Mouse (Mus musculus) lung, postnatal 36 days (tissue): ENCODE measurements at regions not wholly inside any gene's neighbourhood (a gene's known extent, or its start where the extent isn't known, plus 50 kb on each side); places are given as distances from the start of the nearest gene placed in this dataset.

Experiments used
- DNase-seq: peaks from one replicate; pipeline ENCODE4 v3.0.0; 2022; ENCODE audit warnings: mixed read lengths

GRCm38 (mm10) chr7:136196424-136197160 is 480.4 kb upstream of the Mki67 start:
- DNase-seq, result no peak

- DNase-seq, result no peak
These were observed 492.7 kb upstream of the Mki67 start for GRCm38 (mm10) chr7:136208879-136209278.

GRCm38 (mm10) chr7:136209299-136210171 is 493.4 kb upstream of the Mki67 start:
- no peak for DNase-seq

GRCm38 (mm10) chr7:136212492-136212891 is 496.3 kb upstream of the Mki67 start:
- peak; percentile 2 for DNase-seq

- no peak for DNase-seq
These were observed 497.1 kb upstream of the Mki67 start for GRCm38 (mm10) chr7:136213057-136213961.

GRCm38 (mm10) chr7:136213962-136214308 is 497.8 kb upstream of the Mki67 start:
- no peak for DNase-seq

- DNase-seq, result no peak
These were observed 498.3 kb upstream of the Mki67 start for GRCm38 (mm10) chr7:136214415-136214814.

GRCm38 (mm10) chr7:136216734-136217133 is 500.6 kb upstream of the Mki67 start:
- no peak for DNase-seq

- no peak for DNase-seq
These were observed 503.5 kb upstream of the Mki67 start for GRCm38 (mm10) chr7:136219564-136220244.

GRCm38 (mm10) chr7:136220245-136221167 is 504.3 kb upstream of the Mki67 start:
- no peak for DNase-seq

GRCm38 (mm10) chr7:136221620-136222019 is 505.5 kb upstream of the Mki67 start:
- DNase-seq, result no peak

- DNase-seq, result no peak
These were observed 509.9 kb upstream of the Mki67 start for GRCm38 (mm10) chr7:136226031-136226430.

GRCm38 (mm10) chr7:136228331-136228730 is 512.2 kb upstream of the Mki67 start:
- no peak for DNase-seq

GRCm38 (mm10) chr7:136229592-136229991 is 513.4 kb upstream of the Mki67 start:
- no peak for DNase-seq

- no peak for DNase-seq
These were observed 516.0 kb upstream of the Mki67 start for GRCm38 (mm10) chr7:136232177-136232576.

GRCm38 (mm10) chr7:136235563-136235962 is 519.4 kb upstream of the Mki67 start:
- no peak for DNase-seq

GRCm38 (mm10) chr7:136236391-136236790 is 520.2 kb upstream of the Mki67 start:
- DNase-seq, result no peak

GRCm38 (mm10) chr7:136265691-136266090 is 549.5 kb upstream of the Mki67 start:
- DNase-seq, result no peak

GRCm38 (mm10) chr7:136267716-136268489 is 551.7 kb upstream of the Mki67 start:
- DNase-seq, result no peak

GRCm38 (mm10) chr7:136275651-136276050 is 559.5 kb upstream of the Mki67 start:
- no peak for DNase-seq
